Comparison of ENCODE assay signal across 29 mouse cellular contexts in genomic region chr12:102263249-102263648, GRCm38 (mm10). TPM values are rescaled to one million over a fixed set of nuclear protein-coding genes. Genes with fewer than 3 reads are reported as not detected.
A peak's percentile ranks its signal among the peaks of the same experiment; 100 is the strongest.
DNase-seq lines count a peak whose midpoint lies in the region; ATAC-seq and TF ChIP-seq lines count a peak whose summit lies in the region.
"Had no signal": no experiment of that assay in that cellular context is flagged by ENCODE, and none has a peak within 500 bp of the region (broad histone marks: within the 10 kb centered on the region; RNA-seq: fewer than 3 reads in every experiment).

No protein-coding gene starts in this region.

- H3K9me3 ChIP-seq in liver, postnatal 0 days (ENCODE audit: low read length) = no peaks in the 10 kb centered on the region
- no peaks in the 10 kb centered on the region for H3K9me3 ChIP-seq in liver, embryonic 12.5 days (replicated peaks)
- H3K9me3 ChIP-seq in midbrain, embryonic 11.5 days (ENCODE audit: control insufficient read depth, low read length) = no peaks in the 10 kb centered on the region
- no peaks in the 10 kb centered on the region for H3K9me3 ChIP-seq in midbrain, embryonic 16.5 days (replicated peaks; ENCODE audit: control insufficient read depth, low read length, poor library complexity, severe bottlenecking)
- H3K9me3 ChIP-seq: embryonic facial prominence, embryonic 13.5 days; embryonic facial prominence, embryonic 15.5 days; forebrain, embryonic 10.5 days; forebrain, embryonic 13.5 days; forebrain, embryonic 15.5 days; G1E had no signal

- DNase-seq in liver, postnatal 0 days = no peak
- DNase-seq in midbrain, embryonic 11.5 days (ENCODE audit: low spot score, missing footprints) = peak; percentile 67
- DNase-seq in urinary bladder, postnatal 14 days (ENCODE audit: low spot score) = no peak
- no peak for DNase-seq in left cerebral cortex, adult 18-20 months (ENCODE audit: low spot score in 2 of 2)
- DNase-seq: adrenal gland, adult 8-10 months; adrenal gland, postnatal 14 days; adrenal gland, postnatal 36 days; B cell, adult 2 months; cerebellum, adult 11 months; cerebellum, adult 18-20 months; cerebellum, adult 8-10 months; cerebellum, adult 9-11 months; cerebellum, postnatal 14 days; cerebellum, postnatal 36 days; embryo, embryonic 11 days had no signal

- H3K36me3 ChIP-seq in liver, postnatal 0 days (replicated peaks; ENCODE audit: insufficient read depth, low read length) = no peaks in the 10 kb centered on the region
- no peaks in the 10 kb centered on the region for H3K36me3 ChIP-seq in liver, embryonic 12.5 days
- H3K36me3 ChIP-seq in midbrain, embryonic 11.5 days (ENCODE audit: control insufficient read depth, insufficient read depth, low read length) = no peaks in the 10 kb centered on the region
- no peaks in the 10 kb centered on the region for H3K36me3 ChIP-seq in midbrain, embryonic 16.5 days (ENCODE audit: control insufficient read depth, insufficient read depth, low read length)
- H3K36me3 ChIP-seq: embryonic facial prominence, embryonic 13.5 days; embryonic facial prominence, embryonic 15.5 days; forebrain, embryonic 10.5 days; forebrain, embryonic 15.5 days; G1E had no signal

- no peak overlapping the region for H3K9ac ChIP-seq in liver, postnatal 0 days (replicated peaks)
- H3K9ac ChIP-seq in liver, embryonic 12.5 days = no peak overlapping the region
- no peak overlapping the region for H3K9ac ChIP-seq in midbrain, embryonic 11.5 days (ENCODE audit: low read length)
- no peak overlapping the region for H3K9ac ChIP-seq in midbrain, embryonic 16.5 days (ENCODE audit: low read depth, low read length)
- H3K9ac ChIP-seq: embryonic facial prominence, embryonic 13.5 days; embryonic facial prominence, embryonic 15.5 days; forebrain, embryonic 13.5 days; forebrain, embryonic 15.5 days had no signal

- no peaks in the 10 kb centered on the region for H3K27me3 ChIP-seq in liver, postnatal 0 days (ENCODE audit: insufficient read depth, low read length)
- H3K27me3 ChIP-seq in liver, embryonic 12.5 days (replicated peaks) = no peaks in the 10 kb centered on the region
- H3K27me3 ChIP-seq in midbrain, embryonic 11.5 days (ENCODE audit: control insufficient read depth, insufficient read depth, low read length) = no peaks in the 10 kb centered on the region
- H3K27me3 ChIP-seq in midbrain, embryonic 16.5 days (ENCODE audit: control insufficient read depth, insufficient read depth, low read depth, low read length) = no peaks in the 10 kb centered on the region
- H3K27me3 ChIP-seq: CH12.LX; embryonic facial prominence, embryonic 13.5 days; embryonic facial prominence, embryonic 15.5 days; forebrain, embryonic 13.5 days; forebrain, embryonic 15.5 days; Patski had no signal

- TF ChIP-seq EP300 in liver, postnatal 0 days (IDR thresholded peaks at IDR 0.05; ENCODE audit: low read depth) = no peak; the same call in 1 of the 2 replicates

- no peak for ATAC-seq in liver, postnatal 0 days
- ATAC-seq in liver, embryonic 12.5 days = no peak
- no peak for ATAC-seq in midbrain, embryonic 11.5 days (ENCODE audit: low FRiP score)
- ATAC-seq in midbrain, embryonic 16.5 days = no peak
- ATAC-seq in megakaryocyte, adult 5-6 weeks (ENCODE audit: poor library complexity, severe bottlenecking) = peak; percentile 64
- ATAC-seq: activated CD4-positive, CD25-positive, alpha-beta regulatory T cell, adult 4 months; CD4-positive, CD25-positive, alpha-beta regulatory T cell, adult 4 months; forebrain, embryonic 13.5 days; forebrain, embryonic 15.5 days; Patski had no signal

- peaks cover 11% of the 10 kb centered on the region for H3K4me1 ChIP-seq in liver, postnatal 0 days (ENCODE audit: insufficient read depth)
- H3K4me1 ChIP-seq in liver, embryonic 12.5 days = peaks cover 9% of the 10 kb centered on the region; the same call in 1 of the 2 replicates
- no peaks in the 10 kb centered on the region for H3K4me1 ChIP-seq in midbrain, embryonic 11.5 days (ENCODE audit: control insufficient read depth, insufficient read depth, low read length)
- H3K4me1 ChIP-seq in midbrain, embryonic 16.5 days (ENCODE audit: control insufficient read depth, insufficient read depth, low read length) = no peaks in the 10 kb centered on the region
- H3K4me1 ChIP-seq: forebrain, embryonic 13.5 days; forebrain, embryonic 15.5 days had no signal

- H3K4me3 ChIP-seq in liver, postnatal 0 days (ENCODE audit: low read depth, low read length) = no peak overlapping the region
- H3K4me3 ChIP-seq in liver, embryonic 12.5 days = no peak overlapping the region
- H3K4me3 ChIP-seq in midbrain, embryonic 11.5 days (ENCODE audit: low read depth, low read length) = no peak overlapping the region
- no peak overlapping the region for H3K4me3 ChIP-seq in midbrain, embryonic 16.5 days (ENCODE audit: low read depth, low read length)
- H3K4me3 ChIP-seq: embryonic facial prominence, embryonic 13.5 days; embryonic facial prominence, embryonic 15.5 days; erythroblast, embryonic 14.5 days; forebrain, embryonic 10.5 days; forebrain, embryonic 13.5 days; forebrain, embryonic 15.5 days had no signal

- H3K27ac ChIP-seq in liver, postnatal 0 days (ENCODE audit: low read depth) = peak overlapping the region; percentile 35; the same call in 1 of the 2 replicates
- no peak overlapping the region for H3K27ac ChIP-seq in liver, embryonic 12.5 days
- H3K27ac ChIP-seq in midbrain, embryonic 11.5 days (ENCODE audit: low read depth, low read length) = no peak overlapping the region
- H3K27ac ChIP-seq in midbrain, embryonic 16.5 days (ENCODE audit: low read length) = no peak overlapping the region
- H3K27ac ChIP-seq: embryonic facial prominence, embryonic 13.5 days; embryonic facial prominence, embryonic 15.5 days; forebrain, embryonic 13.5 days; forebrain, embryonic 15.5 days had no signal

- TF ChIP-seq CTCF in liver, postnatal 0 days (IDR thresholded peaks at IDR 0.05; ENCODE audit: low read depth) = no peak

- H3K4me2 ChIP-seq in liver, postnatal 0 days (ENCODE audit: low read depth, low read length) = no peak overlapping the region
- no peak overlapping the region for H3K4me2 ChIP-seq in liver, embryonic 12.5 days
- H3K4me2 ChIP-seq in midbrain, embryonic 11.5 days = no peak overlapping the region
- no peak overlapping the region for H3K4me2 ChIP-seq in midbrain, embryonic 16.5 days (ENCODE audit: low read length)
- H3K4me2 ChIP-seq: embryonic facial prominence, embryonic 13.5 days; embryonic facial prominence, embryonic 15.5 days; forebrain, embryonic 13.5 days; forebrain, embryonic 15.5 days had no signal

RNA-seq across cellular contexts. Expression of gene Rin3, which starts 19.6 kb away (rescaled TPM):
- 8.3 and 10.0 TPM in 2 replicates for polyA plus RNA-seq in liver, postnatal 0 days (2015; fragmentation: Nextera tagmentation; extraction: Ambion mirVana)
- polyA plus RNA-seq in liver, embryonic 12.5 days (2016; fragmentation: Nextera tagmentation; extraction: Ambion mirVana) = 5.8 and 10.3 TPM in 2 replicates
- 3.3 and 4.8 TPM in 2 replicates for polyA plus RNA-seq in midbrain, embryonic 11.5 days (2014; fragmentation: Nextera tagmentation; extraction: Ambion mirVana)
- 1.6 and 2.8 TPM in 2 replicates for polyA plus RNA-seq in midbrain, embryonic 16.5 days (2015; fragmentation: Nextera tagmentation; extraction: Ambion mirVana)
- 188 and 204 TPM in 2 replicates for total RNA-seq in megakaryocyte, adult 5-6 weeks (2015)
- total RNA-seq in megakaryocyte, adult 5-6 weeks (2017) = 121 and 157 TPM in 2 replicates
- 1 to 10 TPM; 3.5 to 4.2 TPM for total RNA-seq in left cerebral cortex, adult 18-20 months (2021)
